Mouse (Mus musculus) neutrophil, adult 5-6 weeks (primary cell): ENCODE data around the gene Vmn1r44. TPM values are rescaled to one million over a fixed set of nuclear protein-coding genes. Genes with fewer than 3 reads are reported as not detected.
"Not testable (repeated sequence)": the region's sequence is repeated elsewhere in the genome, so short reads cannot be mapped to it uniquely, and the experiment has no call there.

ENCODE experiments used
- ATAC-seq: fragments of 151-379, 151-347 bp; 2 replicates; pipeline ENCODE4 v1.8.0; 2017; ENCODE audit warnings: mild to moderate bottlenecking, moderate TSS enrichment; ENCODE audit not compliant: insufficient number of reproducible peaks, poor library complexity, low FRiP score, severe bottlenecking; ENCODE audit errors: extremely low read depth
- total RNA-seq: library from RNA; stranded (forward); fragments of 200-1000 nt; gene quantifications from 2 replicates; pipeline ENCODE4 v1.2.3, GENCODE M21; 2017

Vmn1r44 gene
- total RNA-seq, result not detected in 2 replicates

- ATAC-seq, result no peak
These were observed at the start of gene Vmn1r44 for GRCm38 (mm10) chr6:89883360-89883759. TSS of gene Vmn1r44 (plus strand) at chr6:89883660.

- no peak for ATAC-seq
These were observed 25.9 kb upstream of the Vmn1r44 start for GRCm38 (mm10) chr6:89857552-89857951.

- ATAC-seq, result no peak
These were observed 23.6 kb upstream of the Vmn1r44 start for GRCm38 (mm10) chr6:89859839-89860238.

GRCm38 (mm10) chr6:89863792-89864191, 19.7 kb upstream of the Vmn1r44 start:
- no peak for ATAC-seq

GRCm38 (mm10) chr6:89867276-89867675, 16.2 kb upstream of the Vmn1r44 start:
- no peak for ATAC-seq

GRCm38 (mm10) chr6:89867976-89868375, 15.5 kb upstream of the Vmn1r44 start:
- no peak for ATAC-seq

- ATAC-seq, result not testable (repeated sequence)
These were observed 7.1 kb upstream of the Vmn1r44 start, which contains the start of the genes Vmn1r42 and Vmn1r43 for GRCm38 (mm10) chr6:89876313-89876712. TSS of gene Vmn1r42 (minus strand) at chr6:89876413. TSS of gene Vmn1r43 (minus strand) at chr6:89876413.

- ATAC-seq, result no peak
These were observed 6.5 kb upstream of the Vmn1r44 start for GRCm38 (mm10) chr6:89876963-89877362.

- no peak for ATAC-seq
These were observed 2.6 kb upstream of the Vmn1r44 start for GRCm38 (mm10) chr6:89880867-89881266.

- no peak for ATAC-seq
These were observed 352 bp downstream of the Vmn1r44 start for GRCm38 (mm10) chr6:89883812-89884211.

- not testable (repeated sequence) for ATAC-seq
These were observed 57.0 kb downstream of the Vmn1r44 start, which contains the start of gene Vmn1r45 for GRCm38 (mm10) chr6:89940498-89940897. TSS of gene Vmn1r45 (minus strand) at chr6:89940598.

GRCm38 (mm10) chr6:89940926-89941325, 57.5 kb downstream of the Vmn1r44 start:
- no peak for ATAC-seq

Other genes starting within 250 kb of the Vmn1r44 start
- 3.5 and 5.5 TPM in 2 replicates for gene Txnrd3, start 239.7 kb upstream of the Vmn1r44 start, total RNA-seq
- gene Vmn1r40, start 176.1 kb upstream of the Vmn1r44 start, total RNA-seq, result not detected in 2 replicates
- gene Vmn1r41, start 142.9 kb upstream of the Vmn1r44 start, total RNA-seq, result not detected in 2 replicates
- gene Vmn1r42, start 7.2 kb upstream of the Vmn1r44 start, total RNA-seq, result not detected in 2 replicates
- gene Vmn1r43, start 7.2 kb upstream of the Vmn1r44 start, total RNA-seq, result 0.12 TPM in 1 of 2 replicates, not detected in the other
- not detected in 2 replicates for gene Vmn1r45, start 56.9 kb downstream of the Vmn1r44 start, total RNA-seq
- gene Vmn1r46, start 85.7 kb downstream of the Vmn1r44 start, total RNA-seq, result 0.12 TPM in 1 of 2 replicates, not detected in the other
- not detected in 2 replicates for gene Vmn1r47, start 132.5 kb downstream of the Vmn1r44 start, total RNA-seq
- gene Vmn1r48, start 153.2 kb downstream of the Vmn1r44 start, total RNA-seq, result not detected in 2 replicates
- not detected in 2 replicates for gene Vmn1r49, start 194.8 kb downstream of the Vmn1r44 start, total RNA-seq
- not detected in 2 replicates for gene Vmn1r50, start 217.8 kb downstream of the Vmn1r44 start, total RNA-seq
- not detected in 2 replicates for gene Vmn1r51, start 238.9 kb downstream of the Vmn1r44 start, total RNA-seq